Mouse (Mus musculus) megakaryocyte, adult 5-6 weeks (primary cell): ENCODE measurements around the gene Ccm2. TPM values are rescaled to one million over a fixed set of nuclear protein-coding genes. Genes with fewer than 3 reads are reported as not detected.

Experiments used
- ATAC-seq: 2 replicates; pipeline ENCODE4 v1.8.0; 2016; ENCODE audit warnings: mild to moderate bottlenecking, inconsistent platforms; ENCODE audit not compliant: poor library complexity, severe bottlenecking
- total RNA-seq, 2 experiments: library from RNA; stranded (forward) in 1 of 2; stranded (reverse) in 1 of 2; fragments of 153-499, 151-499 nt in 1 of 2; fragments of 221-1000, 200-1000 nt in 1 of 2; gene quantifications; 2 replicates each; pipeline versions ENCODE4 v1.2.3 to v1.2.4; 2015 to 2017

Gene Ccm2
- total RNA-seq, 2 experiments from 2014 or later: 32.2 to 63.5 TPM

DNA sequence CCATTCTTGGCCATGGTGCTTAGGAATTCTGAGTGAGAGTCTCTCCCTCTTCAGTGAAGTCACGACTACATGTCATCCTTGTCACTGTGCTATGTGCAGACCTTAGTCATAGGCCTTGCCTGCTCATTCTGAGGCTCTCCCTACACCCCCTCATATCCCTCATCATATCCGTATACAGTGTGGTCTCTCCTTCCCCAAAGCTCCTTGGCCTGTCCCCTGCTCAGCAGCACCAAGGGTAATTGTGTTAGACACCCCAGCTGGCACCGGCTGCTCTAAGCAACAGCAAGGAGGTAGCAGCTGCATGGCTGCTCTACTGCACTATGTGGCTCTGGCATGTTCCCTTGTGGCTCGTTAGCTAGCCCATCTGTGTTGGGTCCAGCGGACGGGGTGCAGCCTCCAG is 97.9 kb downstream of the Ccm2 start:
- ATAC-seq: no peak

Other genes starting within 250 kb of the Ccm2 start
- gene Zmiz2, start 157.8 kb upstream of the Ccm2 start, total RNA-seq (2015): 37.8 and 39.0 TPM in 2 replicates
- gene Zmiz2, start 157.8 kb upstream of the Ccm2 start, total RNA-seq (2017): 7.9 and 12.6 TPM in 2 replicates
- gene Ppia, start 131.4 kb upstream of the Ccm2 start, total RNA-seq (2015): 3,541 and 3,784 TPM in 2 replicates
- gene Ppia, start 131.4 kb upstream of the Ccm2 start, total RNA-seq (2017): 1,457 and 1,607 TPM in 2 replicates
- 235 and 240 TPM in 2 replicates for gene H2afv, start 102.4 kb upstream of the Ccm2 start, total RNA-seq (2015)
- gene H2afv, start 102.4 kb upstream of the Ccm2 start, total RNA-seq (2017): 173 and 184 TPM in 2 replicates
- gene Purb, start 71.0 kb upstream of the Ccm2 start, total RNA-seq (2015): 54.1 and 63.5 TPM in 2 replicates
- gene Purb, start 71.0 kb upstream of the Ccm2 start, total RNA-seq (2017): 43.7 and 56.3 TPM in 2 replicates
- gene Myo1g, start 25.9 kb upstream of the Ccm2 start, total RNA-seq (2015): 161 and 175 TPM in 2 replicates
- 182 and 197 TPM in 2 replicates for gene Myo1g, start 25.9 kb upstream of the Ccm2 start, total RNA-seq (2017)
- gene Nacad, start 59.2 kb downstream of the Ccm2 start, total RNA-seq (2015): 0.23 TPM in 1 of 2 replicates, not detected in the other
- not detected in 2 replicates for gene Nacad, start 59.2 kb downstream of the Ccm2 start, total RNA-seq (2017)
- 15.3 and 17.3 TPM in 2 replicates for gene Tbrg4, start 79.2 kb downstream of the Ccm2 start, total RNA-seq (2015)
- 9.4 and 10.6 TPM in 2 replicates for gene Tbrg4, start 79.2 kb downstream of the Ccm2 start, total RNA-seq (2017)
- gene Wap, start 91.8 kb downstream of the Ccm2 start, total RNA-seq (2015): not detected in 2 replicates
- not detected in 2 replicates for gene Wap, start 91.8 kb downstream of the Ccm2 start, total RNA-seq (2017)
- gene Ramp3, start 111.6 kb downstream of the Ccm2 start, total RNA-seq (2015): 0.30 TPM in 1 of 2 replicates, not detected in the other
- 0.11 TPM in 1 of 2 replicates, not detected in the other for gene Ramp3, start 111.6 kb downstream of the Ccm2 start, total RNA-seq (2017)